Mouse (Mus musculus): Measurements from ENCODE around the gene Adam8.

DNA sequence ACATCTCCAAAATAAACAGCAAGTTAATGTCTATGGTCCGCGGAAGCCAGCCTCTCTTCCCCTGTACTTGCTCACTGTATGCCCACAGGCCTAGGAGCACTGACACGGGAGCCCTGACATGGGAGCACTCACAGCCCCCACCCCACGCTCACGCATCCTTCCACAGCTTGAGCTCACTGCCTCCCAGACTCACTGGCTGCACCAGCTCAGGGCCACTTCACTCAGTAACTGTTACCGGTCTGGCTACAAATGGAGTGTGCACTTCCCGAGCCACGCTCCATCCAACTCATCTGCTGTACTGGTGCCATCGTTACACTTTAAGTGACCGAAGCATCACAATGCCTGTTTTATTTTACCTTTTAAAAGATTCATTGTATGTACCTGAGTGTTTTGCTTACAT lies 40.0 kb upstream of the Adam8 start:
- no peak for TF ChIP-seq CTCF (IDR thresholded peaks at IDR 0.05; ENCODE audit: borderline replicate concordance, insufficient read depth, low read length)
- no peak for TF ChIP-seq POLR2A (IDR thresholded peaks at IDR 0.05; ENCODE audit: low read depth, low read length)
